Mouse (Mus musculus) lung, postnatal 0 days (tissue): ENCODE measurements around the gene Serhl. TPM values are rescaled to one million over a fixed set of nuclear protein-coding genes. Genes with fewer than 3 reads are reported as not detected.
A peak's percentile ranks its signal among the peaks of the same experiment; 100 is the strongest.
"Not testable (repeated sequence)": the region's sequence is repeated elsewhere in the genome, so short reads cannot be mapped to it uniquely, and the experiment has no call there.

Experiments
- ATAC-seq: fragments of 200-750 bp; cut with Nextera tagmentation; 2 replicates; pipeline ENCODE4 v1.8.0; 2017; ENCODE audit warnings: moderate library complexity
- DNase-seq: peaks from one replicate; pipeline ENCODE4 v3.0.0-alpha.2; 2016; ENCODE audit warnings: low spot score
- H3K27ac ChIP-seq: fragments of 300-500 bp; sonication (generic); 2 replicates; pipeline ENCODE4 v1.5.1; 2014; ENCODE audit warnings: antibody characterized with exemption, mild to moderate bottlenecking, low read length, mixed read lengths
- H3K27me3 ChIP-seq: fragments of 300-500 bp; sonication (generic); replicated peaks from 2 replicates; pipeline ENCODE4 v1.6.1; 2014; ENCODE audit warnings: low read length, mixed read lengths; ENCODE audit not compliant: insufficient read depth
- H3K36me3 ChIP-seq: fragments of 300-500 bp; sonication (generic); 2 replicates; pipeline ENCODE4 v1.6.1; 2014; ENCODE audit warnings: low read length, mixed read lengths; ENCODE audit not compliant: insufficient read depth
- H3K4me1 ChIP-seq: fragments of 300-500 bp; sonication (generic); 2 replicates; pipeline ENCODE4 v1.6.1; 2014; ENCODE audit warnings: antibody characterized with exemption, low read depth, low read length, mixed read lengths; ENCODE audit not compliant: insufficient read depth
- H3K4me2 ChIP-seq: fragments of 300-500 bp; sonication (generic); replicated peaks from 2 replicates; pipeline ENCODE4 v1.6.1; 2014; ENCODE audit warnings: low read depth, mild to moderate bottlenecking, low read length, moderate library complexity, mixed read lengths
- H3K4me3 ChIP-seq: fragments of 300-500 bp; sonication (generic); 2 replicates; pipeline ENCODE4 v1.5.1; 2014; ENCODE audit warnings: low read depth, low read length
- H3K9ac ChIP-seq: fragments of 300-500 bp; sonication (generic); replicated peaks from 2 replicates; pipeline ENCODE4 v1.6.1; 2014; ENCODE audit warnings: low read depth, mild to moderate bottlenecking
- H3K9me3 ChIP-seq: fragments of 300-500 bp; sonication (generic); 2 replicates; pipeline ENCODE4 v1.6.1; 2016; ENCODE audit warnings: low read length, mixed read lengths
- CTCF ChIP-seq: IDR thresholded peaks from 2 replicates; pipeline ENCODE4 v1.5.1; 2016; ENCODE audit warnings: antibody characterized with exemption, mild to moderate bottlenecking
- EP300 ChIP-seq: IDR thresholded peaks from 2 replicates; pipeline ENCODE4 v1.6.1; 2016; ENCODE audit warnings: antibody characterized with exemption, mild to moderate bottlenecking, control low read depth
- WGBS: fragments of 180-500 bp; shearing (Covaris S2); extraction: QIAGEN DNeasy Blood & Tissue Kit; methylation state at CpG from one replicate; pipeline ENCODE4 v1.1.7; 2014; 5-methylcytosine and 5-hydroxymethylcytosine counted together
- polyA plus RNA-seq: library from polyadenylated mRNA; unstranded; fragments of >200 nt; fragmentation: Nextera tagmentation; extraction: Ambion mirVana; gene quantifications from 2 replicates; pipeline ENCODE4 v1.2.1, GENCODE M21; 2015

Gene Serhl
- polyA plus RNA-seq: 50.9 and 53.9 TPM in 2 replicates

- no peak for ATAC-seq
- TF ChIP-seq EP300 (no peak), CTCF (no peak)
- Histone ChIP-seq H3K4me3 (no peak within 1 kb of the TSS), H3K4me2 (no peak within 1 kb of the TSS), H3K9ac (no peak within 1 kb of the TSS), H3K27me3 (no peaks in the 10 kb centered on the region), H3K27ac (no peak within 1 kb of the TSS), H3K4me1 (no peaks in the 10 kb centered on the region), H3K36me3 (no peaks in the 10 kb centered on the region), H3K9me3 (no peaks in the 10 kb centered on the region)
- WGBS: 27% methylated on average over 7 of the region's 7 CpGs
- DNase-seq: no peak
Measured at GRCm38 (mm10) chr15:83089429-83089605, at the start of gene Serhl. Gene Serhl (plus strand): TSS chr15:83089506.

- DNase-seq: no peak
- H3K9ac ChIP-seq: no peak overlapping the region
- TF ChIP-seq EP300 (no peak), CTCF (no peak)
- no peaks in the 10 kb centered on the region for H3K9me3 ChIP-seq
- no peak for ATAC-seq
- H3K27ac ChIP-seq: no peak overlapping the region
- H3K27me3 ChIP-seq: no peaks in the 10 kb centered on the region
- H3K4me1 ChIP-seq: 0 out of 2 replicates have a peak, but pooled peaks cover 3% of the 10 kb centered on the region
- WGBS: 48% methylated on average over 2 of the region's 2 CpGs
- no peak overlapping the region for H3K4me3 ChIP-seq
- H3K4me2 ChIP-seq: no peak overlapping the region
- H3K36me3 ChIP-seq: no peaks in the 10 kb centered on the region
Measured at GRCm38 (mm10) chr15:83040156-83040555, 49.1 kb upstream of the Serhl start.

- no peak for DNase-seq
- no peak overlapping the region for H3K27ac ChIP-seq
- TF ChIP-seq CTCF: no peak
- TF ChIP-seq EP300: no peak
- H3K4me2 ChIP-seq: no peak overlapping the region
- no peaks in the 10 kb centered on the region for H3K36me3 ChIP-seq
- H3K4me3 ChIP-seq: no peak overlapping the region
- no peaks in the 10 kb centered on the region; the same call in 1 of the 2 replicates for H3K9me3 ChIP-seq
- no peak overlapping the region for H3K9ac ChIP-seq
- H3K27me3 ChIP-seq: no peaks in the 10 kb centered on the region
- WGBS: 12% methylated on average over 6 of the region's 6 CpGs
- 0 out of 2 replicates have a peak, but pooled peaks cover 3% of the 10 kb centered on the region for H3K4me1 ChIP-seq
- no peak for ATAC-seq
Measured at GRCm38 (mm10) chr15:83042655-83043361, 46.5 kb upstream of the Serhl start.

- Histone ChIP-seq H3K4me3 (no peak overlapping the region), H3K36me3 (no peaks in the 10 kb centered on the region), H3K4me2 (no peak overlapping the region), H3K27me3 (no peaks in the 10 kb centered on the region), H3K9me3 (no peaks in the 10 kb centered on the region; the same call in 1 of the 2 replicates), H3K9ac (no peak overlapping the region), H3K4me1 (no peaks in the 10 kb centered on the region), H3K27ac (no peak overlapping the region)
- WGBS: 66% methylated on average over 22 of the region's 22 CpGs
- no peak for ATAC-seq
- TF ChIP-seq CTCF: no peak
- TF ChIP-seq EP300: no peak
- no peak for DNase-seq
Measured at GRCm38 (mm10) chr15:83043362-83043708, 46.0 kb upstream of the Serhl start.

GRCm38 (mm10) chr15:83045565-83045964 is 43.7 kb upstream of the Serhl start:
- H3K9me3 ChIP-seq, H3K27me3 ChIP-seq, H3K9ac ChIP-seq, H3K4me2 ChIP-seq, H3K4me1 ChIP-seq, H3K27ac ChIP-seq, ATAC-seq, DNase-seq, H3K4me3 ChIP-seq, H3K36me3 ChIP-seq: not testable (repeated sequence)
- WGBS: 73% methylated on average over 5 of the region's 5 CpGs

GRCm38 (mm10) chr15:83046308-83046707 is 43.0 kb upstream of the Serhl start:
- no peak for ATAC-seq
- 82% methylated on average over 3 of the region's 3 CpGs for WGBS
- TF ChIP-seq CTCF (peak; percentile 41; the same call in 1 of the 2 replicates), EP300 (no peak)

GRCm38 (mm10) chr15:83046730-83047129 is 42.6 kb upstream of the Serhl start:
- Histone ChIP-seq H3K36me3 (no peaks in the 10 kb centered on the region), H3K27me3 (no peaks in the 10 kb centered on the region), H3K27ac (no peak overlapping the region), H3K9me3 (no peaks in the 10 kb centered on the region; the same call in 1 of the 2 replicates), H3K4me1 (no peaks in the 10 kb centered on the region), H3K9ac (no peak overlapping the region), H3K4me2 (no peak overlapping the region), H3K4me3 (no peak overlapping the region)
- 77% methylated on average over 7 of the region's 7 CpGs for WGBS
- TF ChIP-seq EP300 (no peak), CTCF (no peak)
- ATAC-seq (no peak), DNase-seq (no peak)

More at GRCm38 (mm10) chr15:83046308-83046707, 43.0 kb upstream of the Serhl start:
- H3K4me3 ChIP-seq: no peak overlapping the region
- H3K36me3 ChIP-seq: no peaks in the 10 kb centered on the region
- no peaks in the 10 kb centered on the region; the same call in 1 of the 2 replicates for H3K9me3 ChIP-seq
- no peak overlapping the region for H3K9ac ChIP-seq
- H3K27me3 ChIP-seq: no peaks in the 10 kb centered on the region
- no peaks in the 10 kb centered on the region for H3K4me1 ChIP-seq
- H3K4me2 ChIP-seq: no peak overlapping the region
- H3K27ac ChIP-seq: no peak overlapping the region
- no peak for DNase-seq
